Mouse (Mus musculus) small intestine, adult 2 months (tissue): ENCODE data around the gene Mpp2.

ENCODE experiments used
- CTCF ChIP-seq: fragments of 200-500 bp; IDR thresholded peaks from 2 replicates; pipeline ENCODE4 v1.5.1; 2012; ENCODE audit warnings: low read depth, mild to moderate bottlenecking, control low read depth, inconsistent platforms, low read length, moderate library complexity, mixed read lengths; ENCODE audit not compliant: insufficient replicate concordance, insufficient read length; ENCODE audit errors: extremely low read depth
- POLR2A ChIP-seq: fragments of 200-500 bp; IDR thresholded peaks from 2 replicates; pipeline ENCODE4 v1.6.1; 2012; ENCODE audit warnings: low read depth, mild to moderate bottlenecking, control low read depth, inconsistent platforms, low read length, moderate library complexity

- no peak for TF ChIP-seq CTCF
- TF ChIP-seq POLR2A = no peak
Measured at GRCm38 (mm10) chr11:102043381-102043780, 44.9 kb downstream of the Mpp2 start.
